Mouse (Mus musculus): ENCODE measurements around the gene Hemk1. TPM values are rescaled to one million over a fixed set of nuclear protein-coding genes. Genes with fewer than 3 reads are reported as not detected.

Gene Hemk1
- 10.8 and 16.9 TPM in 2 replicates for polyA plus RNA-seq (2012; rRNA removed; ENCODE audit: low replicate concordance)

GRCm38 (mm10) chr9:107338172-107338883 lies at the start of gene Hemk1:
Gene Hemk1, minus strand, starts transcription at chr9:107338350.

GRCm38 (mm10) chr9:107340267-107340859 lies 2.2 kb upstream of the Hemk1 start, which contains the start of gene 6430571L13Rik:
Gene 6430571L13Rik, plus strand, starts transcription at chr9:107340602.

GRCm38 (mm10) chr9:107296016-107296040 lies 42.3 kb downstream of the Hemk1 start, which contains the start of gene Cish:
Gene Cish, plus strand, starts transcription at chr9:107296026.

GRCm38 (mm10) chr9:107289211-107290076 lies 48.7 kb downstream of the Hemk1 start, which contains the start of gene Mapkapk3:
Gene Mapkapk3, minus strand, starts transcription at chr9:107289877.

Other genes with a start within 250 kb of the Hemk1 start
- gene Dock3, start 106.4 kb downstream of the Hemk1 start, polyA plus RNA-seq (2012; rRNA removed; ENCODE audit: low replicate concordance): 2.1 and 3.1 TPM in 2 replicates
- 13.8 and 17.7 TPM in 2 replicates for gene Mapkapk3, start 48.5 kb downstream of the Hemk1 start, polyA plus RNA-seq (2012; rRNA removed; ENCODE audit: low replicate concordance)
- gene Cish, start 42.3 kb downstream of the Hemk1 start, polyA plus RNA-seq (2012; rRNA removed; ENCODE audit: low replicate concordance): 21.8 and 24.1 TPM in 2 replicates
- gene 6430571L13Rik, start 2.3 kb upstream of the Hemk1 start, polyA plus RNA-seq (2012; rRNA removed; ENCODE audit: low replicate concordance): 0.11 and 0.16 TPM in 2 replicates
- gene Cacna2d2, start 61.3 kb upstream of the Hemk1 start, polyA plus RNA-seq (2012; rRNA removed; ENCODE audit: low replicate concordance): 1.6 and 3.4 TPM in 2 replicates
- gene Tmem115, start 195.6 kb upstream of the Hemk1 start, polyA plus RNA-seq (2012; rRNA removed; ENCODE audit: low replicate concordance): 50.7 and 60.9 TPM in 2 replicates
- gene Cyb561d2, start 203.8 kb upstream of the Hemk1 start, polyA plus RNA-seq (2012; rRNA removed; ENCODE audit: low replicate concordance): 41.2 and 51.5 TPM in 2 replicates
- gene Nprl2, start 203.9 kb upstream of the Hemk1 start, polyA plus RNA-seq (2012; rRNA removed; ENCODE audit: low replicate concordance): 15.2 and 20.7 TPM in 2 replicates
- gene Zmynd10, start 208.9 kb upstream of the Hemk1 start, polyA plus RNA-seq (2012; rRNA removed; ENCODE audit: low replicate concordance): 0.21 and 0.83 TPM in 2 replicates
- gene Rassf1, start 213.2 kb upstream of the Hemk1 start, polyA plus RNA-seq (2012; rRNA removed; ENCODE audit: low replicate concordance): 10.1 and 16.1 TPM in 2 replicates
- gene Tusc2, start 224.9 kb upstream of the Hemk1 start, polyA plus RNA-seq (2012; rRNA removed; ENCODE audit: low replicate concordance): 53.1 and 81.4 TPM in 2 replicates
- gene Hyal2, start 229.6 kb upstream of the Hemk1 start, polyA plus RNA-seq (2012; rRNA removed; ENCODE audit: low replicate concordance): 125 and 220 TPM in 2 replicates
- 1.8 and 2.0 TPM in 2 replicates for gene Hyal1, start 238.6 kb upstream of the Hemk1 start, polyA plus RNA-seq (2012; rRNA removed; ENCODE audit: low replicate concordance)
- gene Naa80, start 240.5 kb upstream of the Hemk1 start, polyA plus RNA-seq (2012; rRNA removed; ENCODE audit: low replicate concordance): 56.4 and 67.1 TPM in 2 replicates
- gene Hyal3, start 242.5 kb upstream of the Hemk1 start, polyA plus RNA-seq (2012; rRNA removed; ENCODE audit: low replicate concordance): 0.25 and 1.0 TPM in 2 replicates
- gene Ifrd2, start 249.3 kb upstream of the Hemk1 start, polyA plus RNA-seq (2012; rRNA removed; ENCODE audit: low replicate concordance): 66.8 and 74.2 TPM in 2 replicates

Measured in duodenum, adult 2 months (tissue).